Mouse (Mus musculus) brain, adult 2 months (tissue): ENCODE data around the gene Ctla4.
A peak's percentile ranks its signal among the peaks of the same experiment; 100 is the strongest.

ENCODE experiments used
- DNase-seq: peaks from one replicate; pipeline ENCODE4 v3.0.0; 2011; ENCODE audit warnings: low read depth, low spot score

Gene Ctla4

DNA sequence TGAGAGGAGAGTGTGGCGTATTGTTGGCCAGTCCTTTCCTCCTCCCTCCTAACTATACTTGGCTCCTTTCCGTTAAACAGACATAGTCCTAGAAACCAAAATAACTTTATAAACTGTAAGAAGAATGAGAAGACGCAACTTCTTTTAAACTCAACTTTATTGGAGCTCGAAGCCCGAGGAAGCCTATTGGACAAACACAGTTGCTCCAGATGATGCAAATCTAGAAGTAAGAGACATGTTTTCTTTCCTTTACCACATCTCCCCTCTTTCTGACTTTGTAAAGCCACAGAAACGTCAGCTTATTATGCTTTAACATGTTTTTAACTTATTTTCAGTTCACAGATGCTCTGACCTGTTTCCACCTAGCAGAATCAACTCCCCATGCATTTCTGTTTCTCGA lies at the start of gene Ctla4:
TSS of gene Ctla4 (plus strand) at position 20 of the 400 bp plus-strand sequence.
- DNase-seq: no peak

DNA sequence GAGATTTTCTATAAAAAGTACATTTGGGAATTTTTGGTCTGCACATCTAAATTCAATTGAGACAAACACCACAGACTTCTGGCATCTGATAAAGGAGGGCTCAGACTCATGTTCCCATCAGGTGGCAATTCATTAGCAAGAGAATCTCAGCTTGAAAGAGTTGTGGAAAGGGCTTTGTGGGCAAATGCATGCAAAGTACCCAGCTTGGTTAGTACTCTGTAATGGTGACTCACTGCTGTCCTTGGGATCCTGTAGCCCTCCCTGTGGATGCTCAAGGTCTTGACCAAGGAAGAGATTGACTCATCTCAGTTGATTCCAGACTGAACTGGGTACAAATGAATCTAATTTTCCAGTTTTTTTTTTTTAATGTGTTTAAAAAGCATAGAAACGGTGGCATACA lies 47.6 kb upstream of the Ctla4 start:
- DNase-seq: peak; percentile 43

DNA sequence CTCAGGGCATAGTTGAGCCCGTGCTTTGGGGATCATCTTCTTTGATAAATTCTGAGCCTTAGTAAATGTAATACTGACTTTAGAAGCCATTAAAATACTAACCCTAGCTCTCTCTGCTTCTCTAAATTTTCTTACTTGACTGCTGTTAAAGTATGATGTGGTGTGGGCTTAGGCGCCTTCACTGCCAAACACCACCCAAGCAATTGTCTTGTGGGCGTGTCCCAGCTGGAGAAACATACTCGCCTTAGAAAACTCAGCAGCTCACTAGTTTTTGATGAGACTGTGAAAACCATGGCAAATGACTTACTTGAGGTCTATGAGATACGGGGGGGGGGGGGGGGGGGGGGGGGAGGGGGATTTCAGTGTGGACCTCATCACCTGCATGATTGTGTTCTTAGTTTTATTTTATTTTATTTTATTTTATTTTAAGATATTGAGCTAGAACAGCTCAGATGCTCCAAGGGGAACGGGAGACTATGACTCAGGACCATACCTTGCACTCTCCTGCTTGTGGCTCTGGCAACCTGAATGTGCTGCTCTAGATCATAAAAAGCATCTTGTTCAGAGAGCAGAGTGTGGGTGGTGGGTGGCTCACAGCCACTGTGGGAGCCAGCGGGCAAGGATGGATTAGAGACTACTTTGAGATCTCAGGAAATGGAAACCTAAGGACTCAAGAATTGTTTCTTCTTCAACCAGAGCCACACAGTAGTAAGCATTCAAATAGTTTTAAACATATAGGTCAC lies 41.3 kb upstream of the Ctla4 start:
- peak; percentile 84 for DNase-seq

DNA sequence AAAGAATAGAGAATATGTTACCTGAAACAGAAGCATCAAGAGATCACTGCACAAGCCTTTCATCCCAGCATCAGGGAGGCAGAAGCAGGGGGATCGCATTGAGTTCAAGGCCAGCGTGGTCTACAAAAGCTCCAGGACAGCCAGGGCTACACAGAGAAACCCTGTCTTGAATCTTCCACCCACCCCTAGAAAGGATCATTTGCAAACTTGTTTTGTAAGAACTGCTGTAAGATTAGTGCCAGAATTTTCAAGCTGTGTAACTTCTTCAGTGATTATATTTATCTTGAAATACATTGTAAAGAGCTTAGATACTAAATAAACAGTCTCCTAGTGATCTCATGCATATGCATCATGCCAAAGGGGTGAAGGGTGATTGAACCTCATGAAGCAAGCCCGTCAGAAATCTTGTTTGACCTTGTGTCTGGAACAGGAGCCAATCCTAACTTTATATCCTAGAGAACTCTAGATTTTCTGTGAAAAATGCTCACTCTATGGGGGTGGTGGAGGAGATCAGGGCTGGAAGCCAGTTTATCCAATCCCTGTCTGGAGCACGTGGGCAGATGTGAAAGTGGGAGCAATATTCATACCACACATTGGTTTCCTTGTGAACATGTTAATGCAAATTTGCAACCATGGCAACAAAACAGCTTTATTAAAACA lies 40.1 kb upstream of the Ctla4 start:
- peak; percentile 83 for DNase-seq

DNA sequence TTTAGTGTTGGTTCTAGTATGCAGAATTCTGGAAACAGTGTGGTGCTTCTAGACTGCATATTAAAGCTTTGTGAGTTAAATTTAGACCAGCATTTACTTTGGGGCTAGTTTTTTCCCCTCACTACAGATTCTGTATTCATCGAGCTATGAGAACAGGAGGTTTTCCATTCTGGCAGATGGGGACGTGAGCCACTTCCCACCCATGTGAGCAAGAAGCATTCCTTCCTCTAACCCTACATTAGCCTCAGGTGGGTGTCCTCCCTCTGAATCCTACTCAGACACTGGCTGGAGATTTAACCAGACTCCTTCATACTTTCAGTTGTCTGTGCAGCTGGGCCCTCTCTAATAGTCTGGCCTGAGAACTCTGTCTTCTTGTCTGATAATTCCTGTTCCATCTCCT lies 37.7 kb upstream of the Ctla4 start:
- peak; percentile 80 for DNase-seq

DNA sequence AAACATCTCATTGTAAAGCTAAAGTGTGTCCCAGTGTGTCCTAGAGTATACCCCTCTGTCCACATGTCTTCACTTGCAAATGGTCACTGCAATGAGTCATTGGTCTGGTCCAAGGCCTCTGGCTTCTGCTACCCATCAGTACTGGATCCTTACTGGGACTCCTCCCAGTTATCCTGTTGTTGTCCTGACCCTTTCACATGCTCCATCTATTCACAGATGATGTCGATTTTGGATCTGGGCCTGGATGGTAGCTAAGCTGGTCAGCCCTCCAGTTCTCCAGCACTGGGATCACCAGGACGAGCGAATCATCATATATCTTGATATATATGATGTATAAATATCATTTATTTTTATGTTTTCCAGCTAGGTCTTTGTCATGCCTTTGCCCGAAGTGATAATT lies 37.0 kb upstream of the Ctla4 start:
- no peak for DNase-seq

DNA sequence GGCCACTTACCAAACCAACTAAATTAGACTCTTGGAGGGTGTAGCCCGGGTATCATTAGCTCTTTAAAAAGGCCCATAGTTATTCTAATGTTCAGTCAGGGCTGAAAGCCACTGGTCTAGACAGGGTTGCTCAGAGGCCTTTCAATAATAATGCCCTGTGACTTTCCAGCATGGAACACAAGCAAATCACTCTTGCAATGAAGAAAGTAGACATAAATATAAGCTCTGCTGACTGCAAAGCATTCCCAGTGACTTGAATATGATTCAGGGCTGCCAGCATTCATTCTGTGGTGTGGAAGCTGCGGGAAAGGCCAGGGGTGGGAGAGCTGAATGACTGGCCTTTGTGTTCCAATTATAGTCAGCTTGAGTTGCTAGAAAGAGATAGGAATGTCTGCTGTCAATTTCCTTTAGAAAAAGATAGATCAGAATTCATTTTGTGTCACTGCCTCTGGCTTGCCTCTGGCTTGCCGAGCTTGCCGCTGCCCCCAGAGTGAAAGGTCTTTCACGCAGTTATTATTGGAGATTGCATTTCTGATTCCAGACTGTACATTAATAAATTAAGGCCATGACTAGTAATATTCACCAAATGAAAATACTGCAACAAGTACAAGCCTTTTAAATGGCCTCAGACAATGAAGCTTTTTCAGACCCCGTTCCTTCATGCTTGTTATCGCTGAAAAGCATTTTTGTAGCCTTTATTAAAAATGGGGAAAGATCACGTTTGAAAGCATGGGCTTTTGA lies 35.6 kb upstream of the Ctla4 start:
- DNase-seq: peak; percentile 50

DNA sequence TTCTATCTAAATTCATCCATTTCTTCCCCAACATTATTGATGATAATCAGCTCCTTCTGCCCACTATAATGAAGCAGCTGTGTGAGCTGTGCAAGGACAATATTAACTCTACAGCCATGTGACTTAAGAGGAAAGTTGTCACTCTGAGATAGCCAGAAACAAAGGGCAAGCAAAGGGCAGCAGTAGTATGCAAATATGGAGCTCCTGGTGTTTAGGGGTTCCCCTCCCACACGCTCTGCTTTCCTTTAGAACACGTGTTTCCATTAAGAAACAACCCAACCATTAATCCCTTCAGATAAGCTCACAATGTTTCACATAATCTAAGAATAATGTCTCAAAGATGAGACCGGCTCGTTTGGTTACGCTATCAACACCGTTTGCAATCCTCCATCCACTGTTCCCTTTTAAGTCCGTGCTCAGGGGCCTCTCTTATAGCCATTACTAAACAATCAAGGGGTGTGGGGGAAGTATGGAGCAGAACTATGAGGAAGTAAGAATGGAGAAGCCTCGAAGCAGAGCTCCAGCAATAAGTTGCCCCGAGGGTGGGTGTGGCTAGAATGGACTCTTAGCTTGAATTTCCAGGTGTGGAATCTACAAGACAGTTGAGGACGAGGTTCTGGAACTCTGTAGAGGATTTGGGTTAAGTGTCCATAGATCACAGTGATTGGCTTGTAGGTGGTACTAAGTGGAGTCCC lies 34.6 kb upstream of the Ctla4 start:
- no peak for DNase-seq

DNA sequence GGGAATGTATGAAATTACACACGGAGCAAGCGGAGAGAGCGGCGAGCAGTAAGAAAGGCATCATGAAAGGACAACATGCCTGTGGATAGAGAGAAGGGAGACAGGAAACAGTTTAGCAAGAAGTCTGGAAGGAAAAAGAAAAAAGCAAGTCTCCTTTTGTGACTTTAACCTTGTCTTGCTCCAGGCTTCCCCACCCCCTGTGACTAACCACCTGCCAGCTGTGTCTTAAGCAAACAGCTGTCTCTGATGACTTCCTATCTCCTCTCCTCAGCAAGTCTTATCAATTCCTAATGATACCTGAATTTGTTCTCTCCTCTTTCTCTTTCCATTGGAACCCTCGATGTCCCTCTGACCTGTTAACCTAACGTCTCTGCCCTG lies 34.0 kb upstream of the Ctla4 start:
- no peak for DNase-seq

DNA sequence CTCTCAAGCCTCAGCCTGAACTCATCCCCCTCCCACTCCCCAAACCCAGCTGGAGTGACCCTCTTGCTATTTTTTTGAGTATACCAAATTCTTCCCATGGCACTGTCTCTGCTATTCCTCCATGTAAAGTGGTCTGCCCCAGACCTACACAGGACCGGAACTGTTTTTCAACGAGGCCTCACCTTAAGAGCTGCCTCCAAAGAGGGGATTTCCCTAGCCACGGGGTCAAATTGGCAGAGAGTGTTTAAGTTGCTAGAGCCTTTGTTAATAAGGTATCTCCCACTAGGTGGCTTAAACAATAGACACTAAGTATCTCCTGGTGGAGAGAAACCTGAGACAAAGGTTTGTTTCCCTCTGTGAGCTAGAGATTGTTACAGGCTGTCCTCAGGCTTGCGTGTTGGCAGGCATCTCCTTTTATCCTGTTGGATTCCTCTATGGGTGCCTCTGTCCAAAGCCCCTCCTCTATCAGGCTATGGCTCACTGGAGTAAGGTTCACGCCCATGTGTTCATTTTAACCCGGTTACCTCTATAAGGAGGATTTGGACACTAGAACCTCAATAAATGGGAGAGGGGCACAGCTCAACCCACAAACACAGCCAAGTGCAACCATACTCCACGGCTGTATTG lies 33.4 kb upstream of the Ctla4 start:
- DNase-seq: no peak

DNA sequence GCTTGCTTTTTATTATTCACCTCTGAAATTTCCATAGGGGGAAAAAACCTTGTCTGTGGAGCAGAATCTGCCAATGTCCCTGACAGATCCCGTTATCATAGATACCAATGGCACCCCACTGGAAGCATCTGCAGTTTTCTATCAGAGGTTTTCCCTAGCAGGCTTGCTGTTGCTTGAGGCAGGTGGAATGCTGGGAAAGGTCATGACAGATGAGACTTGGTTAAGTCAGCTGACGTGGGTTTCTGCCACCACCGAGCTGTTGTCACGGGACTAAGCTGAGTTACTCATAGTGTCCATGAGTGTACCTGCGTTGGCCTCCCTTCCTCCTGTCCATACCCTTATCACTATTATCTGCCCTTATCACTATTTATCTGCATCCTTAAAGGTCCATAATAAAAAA lies 32.8 kb upstream of the Ctla4 start:
- DNase-seq: no peak

DNA sequence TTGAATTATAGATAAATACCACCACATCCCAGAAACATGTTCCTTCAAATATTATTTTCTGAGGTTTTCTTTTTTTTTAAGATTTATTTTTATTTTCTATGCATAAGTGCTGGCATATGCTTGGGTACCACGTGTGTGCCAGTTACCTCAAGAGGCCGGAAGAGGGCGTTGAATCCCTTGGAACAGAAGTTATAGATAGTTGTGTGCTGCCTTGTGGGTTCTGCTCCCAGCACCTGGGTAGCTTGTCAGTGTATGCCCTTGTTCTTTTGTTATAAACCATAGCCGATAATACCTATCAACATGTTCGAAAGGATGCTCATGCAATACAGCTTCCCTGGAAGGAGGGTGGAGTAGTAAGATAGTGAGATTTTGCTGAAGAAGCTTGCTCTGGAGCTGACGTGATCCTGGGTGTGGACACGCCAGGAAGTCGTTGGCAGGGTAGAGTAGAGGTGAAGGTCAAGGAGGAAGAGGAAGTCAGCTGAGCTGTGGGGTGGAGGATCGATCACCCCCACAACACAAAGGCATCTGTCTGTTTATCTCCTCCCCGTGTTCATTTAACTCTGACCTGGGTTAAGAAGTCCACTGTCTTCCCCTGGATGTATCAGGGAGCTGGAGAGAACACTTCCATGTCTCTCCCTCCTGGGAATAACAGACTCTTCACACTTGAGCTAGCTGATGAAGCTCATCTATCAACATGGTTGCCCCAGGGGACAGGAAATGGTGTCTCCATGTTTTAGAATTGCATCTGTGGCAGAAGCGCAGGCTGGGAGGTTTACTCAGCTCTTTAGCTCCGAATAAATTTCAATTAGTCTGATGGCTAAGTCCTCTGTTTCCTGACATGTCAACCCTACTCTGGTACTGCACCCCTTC lies 29.2 kb upstream of the Ctla4 start:
- DNase-seq: no peak

DNA sequence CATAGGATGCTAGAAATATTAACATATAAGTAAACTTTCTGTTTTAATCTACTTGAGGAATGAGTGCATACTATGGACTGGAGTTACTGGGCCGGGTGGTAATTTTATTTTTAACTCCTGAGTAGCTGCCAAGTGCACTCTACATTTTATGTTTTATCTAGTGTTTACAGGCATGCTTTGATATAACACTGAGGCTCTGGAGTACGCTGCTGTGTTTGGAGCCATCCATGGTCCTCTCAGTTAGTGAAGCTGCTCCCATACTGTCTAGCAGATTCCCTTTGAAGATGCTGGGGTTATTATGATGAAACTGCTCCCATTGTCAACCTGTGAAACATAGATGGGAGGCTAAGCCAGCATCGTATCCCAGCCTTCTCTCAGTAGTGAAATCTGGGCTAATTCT lies 27.6 kb upstream of the Ctla4 start:
- DNase-seq: no peak

DNA sequence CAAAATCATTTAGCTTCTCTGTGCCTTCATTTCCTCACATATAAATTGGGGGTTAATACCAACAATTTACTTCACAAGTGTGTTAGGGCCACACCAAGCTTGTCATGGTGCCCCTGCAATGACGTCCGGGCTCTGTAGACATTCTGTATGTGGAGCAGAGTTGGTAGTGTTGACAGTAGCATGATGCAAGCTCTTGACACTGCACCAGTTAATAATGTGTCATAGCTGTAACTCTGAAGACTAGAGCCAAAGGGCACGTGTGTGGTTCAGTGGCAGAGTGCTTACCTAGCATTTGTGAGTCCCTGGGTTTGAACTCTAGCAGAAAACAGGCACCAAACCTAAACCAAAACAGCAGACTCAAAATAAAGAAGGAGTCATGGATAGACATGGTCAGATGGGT lies 27.0 kb upstream of the Ctla4 start:
- DNase-seq: no peak

DNA sequence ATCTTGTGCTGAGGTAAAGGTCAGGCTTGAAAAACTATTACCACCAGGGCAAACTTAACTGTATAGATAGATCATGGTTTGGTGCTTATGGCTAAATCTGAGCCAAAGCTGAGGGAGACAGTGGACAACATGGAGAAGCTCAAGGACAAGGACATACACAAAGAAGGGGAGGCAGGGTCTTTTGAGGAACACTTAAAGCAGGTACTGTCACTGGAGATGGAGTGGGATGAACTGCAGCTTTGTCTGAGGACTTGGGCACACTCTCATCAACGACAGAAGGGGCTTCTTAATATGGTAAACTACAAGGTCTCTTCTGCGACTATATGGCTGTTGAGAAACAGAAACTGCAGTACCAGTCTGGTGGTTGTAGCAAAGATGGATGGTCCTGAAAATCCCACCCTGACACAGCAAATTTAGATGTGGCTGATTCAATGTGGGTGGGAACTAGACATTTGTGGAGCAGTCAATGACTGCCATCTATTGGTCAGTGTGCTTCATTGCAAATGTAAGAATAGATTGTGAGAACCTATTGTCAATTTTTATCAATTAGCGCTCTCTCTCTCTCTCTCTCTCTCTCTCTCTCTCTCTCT lies 26.3 kb upstream of the Ctla4 start:
- DNase-seq: peak; percentile 83

DNA sequence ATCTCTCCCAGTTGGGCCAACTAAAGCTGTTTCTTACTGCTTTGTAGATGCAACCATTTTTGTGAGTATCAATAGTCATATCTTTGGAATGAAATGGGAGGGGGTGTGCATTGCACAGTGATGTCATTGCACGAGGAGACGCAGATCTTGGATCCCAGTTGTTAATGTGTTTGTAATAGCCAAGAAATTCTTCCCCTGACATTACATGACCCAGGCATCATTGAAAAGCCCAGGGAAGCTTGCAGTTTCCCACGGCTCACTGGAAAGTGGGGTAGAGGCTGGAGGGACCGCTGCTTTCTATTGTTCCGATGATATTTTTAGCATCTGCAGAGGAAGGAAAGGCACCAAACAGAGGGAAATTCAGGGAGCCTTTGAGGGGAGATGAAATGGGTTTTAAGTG lies 25.8 kb upstream of the Ctla4 start:
- peak; percentile 34 for DNase-seq

DNA sequence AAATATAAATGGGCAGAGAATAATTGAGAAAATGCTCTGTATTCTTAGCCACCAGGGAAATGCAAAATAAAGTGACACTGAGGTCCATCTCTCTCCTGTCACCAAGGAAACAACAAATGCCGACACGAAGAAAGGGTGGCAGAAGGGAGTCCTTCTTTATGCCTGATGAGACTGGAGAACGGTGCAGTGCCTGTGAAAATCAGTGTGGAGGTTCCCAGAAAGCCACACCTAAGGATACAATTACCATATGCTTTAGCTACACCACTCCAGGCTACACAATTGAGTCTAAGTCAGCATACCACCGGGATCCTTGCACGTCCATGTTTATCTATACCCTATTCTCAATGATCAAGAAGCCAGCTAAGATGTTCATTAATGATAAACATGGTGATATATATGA lies 25.4 kb upstream of the Ctla4 start:
- peak; percentile 44 for DNase-seq

DNA sequence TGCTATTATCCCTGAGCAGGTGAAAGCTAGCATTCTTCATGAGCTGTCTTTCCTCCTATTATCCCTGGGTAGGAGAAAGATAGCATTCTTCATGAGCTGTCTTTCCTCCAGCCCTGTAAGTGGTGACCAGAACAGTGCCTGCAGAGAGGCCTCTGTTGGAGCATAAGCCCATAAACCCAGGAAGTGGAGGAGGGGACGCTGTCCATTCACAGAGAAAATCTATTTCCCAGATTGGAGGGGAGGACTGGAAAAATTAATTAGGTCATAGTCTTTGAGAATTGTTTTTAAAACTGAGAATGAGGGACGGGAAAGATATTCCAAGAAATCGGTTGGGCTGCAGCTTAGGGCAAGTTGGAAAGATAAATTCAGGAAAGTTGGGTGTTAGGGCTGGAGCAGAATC lies 24.3 kb upstream of the Ctla4 start:
- DNase-seq: no peak

DNA sequence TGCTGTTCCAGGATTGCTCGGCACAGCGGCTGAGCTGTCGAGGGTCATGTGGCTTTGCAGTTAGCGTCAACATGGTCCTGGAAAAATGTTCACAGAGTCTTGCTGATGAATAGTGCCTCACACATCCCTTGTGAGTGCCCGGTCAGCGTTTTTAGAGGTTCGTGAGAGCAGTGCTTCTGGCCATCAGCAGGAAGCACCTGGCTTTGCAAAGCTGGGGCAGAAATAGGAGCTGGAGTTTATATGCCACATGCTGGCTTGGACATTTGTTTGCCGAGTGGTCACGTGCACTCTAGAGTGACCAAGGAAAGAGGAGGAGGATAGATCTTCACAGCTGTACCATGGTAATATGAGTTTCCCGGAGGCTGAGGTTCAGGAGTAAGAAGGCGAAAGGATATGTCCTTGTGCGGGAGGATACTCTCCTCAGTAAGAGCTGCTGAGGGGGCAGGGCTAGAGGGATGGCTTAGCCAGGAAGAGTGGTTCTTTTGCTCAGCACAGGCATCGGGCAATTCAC lies 23.8 kb upstream of the Ctla4 start:
- peak; percentile 30 for DNase-seq

DNA sequence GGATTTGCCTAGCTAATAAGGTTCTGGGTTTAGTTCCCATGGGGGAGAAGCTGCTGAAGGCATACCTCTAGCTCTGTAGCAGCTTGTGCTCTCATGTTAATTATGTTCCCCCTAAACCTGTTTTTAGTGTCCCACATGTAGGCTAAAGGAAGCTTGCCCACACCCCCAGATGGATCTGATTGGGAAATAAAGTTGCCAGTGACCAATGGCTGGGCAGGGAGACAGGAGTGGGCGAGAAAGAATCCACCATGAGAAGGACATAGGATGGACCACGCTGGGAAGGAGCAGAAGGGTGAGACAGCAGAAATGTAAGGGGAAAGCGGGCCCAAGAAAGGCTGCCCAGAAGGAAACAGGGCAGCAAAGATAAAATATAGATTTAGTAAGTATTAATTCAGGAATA lies 23.1 kb upstream of the Ctla4 start:
- peak; percentile 22 for DNase-seq
